Mouse (Mus musculus): ENCODE measurements around the gene Slc44a5. TPM values are rescaled to one million over a fixed set of nuclear protein-coding genes. Genes with fewer than 3 reads are reported as not detected.

Gene Slc44a5
- polyA plus RNA-seq, 1 experiment, result not detected

DNA sequence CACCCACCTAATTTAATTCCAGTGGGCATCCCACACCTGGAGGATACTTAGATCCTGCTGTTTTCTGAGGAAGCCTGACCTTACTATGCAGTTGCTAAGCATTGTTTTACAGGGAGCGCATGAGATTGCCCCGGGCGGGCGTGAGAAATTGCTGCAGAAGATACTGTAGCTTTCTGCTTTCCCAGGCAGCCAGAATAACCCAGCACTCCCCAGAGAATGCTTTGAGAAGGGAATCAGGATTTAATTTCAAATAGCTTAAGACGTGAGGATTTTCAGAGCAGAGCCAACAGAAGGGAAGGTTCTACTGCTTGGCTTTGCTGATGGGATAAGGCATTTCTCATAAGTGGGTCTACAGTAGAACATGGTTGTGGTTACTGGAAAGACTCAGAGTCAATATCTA is 142.8 kb downstream of the Slc44a5 start:
- 92% methylated on average over 5 of the region's 5 CpGs for WGBS
- DNase-seq, result no peak
- TF ChIP-seq POLR2A (IDR thresholded peaks at IDR 0.05; ENCODE audit: borderline replicate concordance, extremely low read depth, low read depth, low read length), result no peak
- TF ChIP-seq CTCF (IDR thresholded peaks at IDR 0.05; ENCODE audit: insufficient read depth, low read length), result no peak
- no peaks in the 10 kb centered on the region for H3K4me1 ChIP-seq (ENCODE audit: control insufficient read depth, insufficient read depth, low read length)
- H3K4me3 ChIP-seq (replicated peaks; ENCODE audit: extremely low read depth, low read depth, low read length), result no peak overlapping the region

DNA sequence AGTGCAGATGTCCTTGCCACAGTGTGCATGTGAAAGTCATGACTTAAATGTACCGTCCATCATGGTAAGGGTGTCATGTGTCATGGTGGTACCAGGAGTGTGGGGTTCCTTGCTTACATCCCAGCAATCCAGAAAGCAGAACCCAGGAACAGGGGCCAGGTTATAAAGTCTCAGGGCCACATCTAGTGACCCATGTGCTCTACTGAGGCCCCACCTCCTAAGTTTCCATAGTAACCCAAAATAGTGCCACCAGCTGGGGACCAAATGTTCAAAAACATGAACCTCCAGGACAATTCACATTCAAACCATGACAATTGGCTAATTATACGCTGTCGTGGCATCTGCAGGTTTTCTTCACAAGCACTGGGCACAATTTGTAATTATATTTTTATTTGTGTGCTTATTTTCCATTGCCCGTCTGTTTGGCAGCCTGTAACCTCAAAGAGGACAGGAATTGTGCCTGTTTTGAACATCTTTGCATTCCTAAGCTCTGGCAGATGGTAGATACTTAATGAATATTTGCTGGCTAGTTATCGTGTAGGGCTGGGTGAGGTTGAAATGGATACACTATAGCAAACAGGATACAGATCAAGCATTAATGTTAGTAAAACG is 145.9 kb downstream of the Slc44a5 start:
- Histone ChIP-seq H3K4me3 (replicated peaks; ENCODE audit: extremely low read depth, low read depth, low read length) (no peak overlapping the region), H3K4me1 (ENCODE audit: control insufficient read depth, insufficient read depth, low read length) (no peaks in the 10 kb centered on the region)
- DNase-seq, result no peak
- no peak for TF ChIP-seq POLR2A (IDR thresholded peaks at IDR 0.05; ENCODE audit: borderline replicate concordance, extremely low read depth, low read depth, low read length)
- no peak for TF ChIP-seq CTCF (IDR thresholded peaks at IDR 0.05; ENCODE audit: insufficient read depth, low read length)
- WGBS, result 72% methylated on average over 6 of the region's 6 CpGs

DNA sequence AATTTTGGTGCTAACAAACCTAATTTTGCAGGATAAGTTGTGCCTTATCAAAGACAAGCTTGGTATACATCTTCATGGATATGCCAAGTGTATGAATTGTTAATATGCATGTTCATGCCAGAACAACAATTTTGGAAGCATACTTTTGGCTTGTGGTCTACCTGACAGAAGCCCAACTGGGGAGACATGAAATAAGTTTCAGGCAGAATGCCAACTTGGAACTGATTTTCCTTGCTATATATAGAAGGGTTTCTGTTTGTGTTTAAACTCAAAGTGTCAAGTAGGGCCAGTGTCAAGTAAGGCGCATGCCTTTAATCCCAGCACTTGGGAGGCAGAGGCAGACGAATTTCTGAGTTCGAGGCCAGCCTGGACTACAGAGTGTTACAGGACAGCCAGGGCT is 149.3 kb downstream of the Slc44a5 start:
- TF ChIP-seq POLR2A (IDR thresholded peaks at IDR 0.05; ENCODE audit: borderline replicate concordance, extremely low read depth, low read depth, low read length), result no peak
- H3K4me1 ChIP-seq (ENCODE audit: control insufficient read depth, insufficient read depth, low read length), result no peaks in the 10 kb centered on the region
- H3K4me3 ChIP-seq (replicated peaks; ENCODE audit: extremely low read depth, low read depth, low read length), result no peak overlapping the region
- no peak for DNase-seq
- WGBS, result 69% methylated on average over 3 of the region's 3 CpGs

DNA sequence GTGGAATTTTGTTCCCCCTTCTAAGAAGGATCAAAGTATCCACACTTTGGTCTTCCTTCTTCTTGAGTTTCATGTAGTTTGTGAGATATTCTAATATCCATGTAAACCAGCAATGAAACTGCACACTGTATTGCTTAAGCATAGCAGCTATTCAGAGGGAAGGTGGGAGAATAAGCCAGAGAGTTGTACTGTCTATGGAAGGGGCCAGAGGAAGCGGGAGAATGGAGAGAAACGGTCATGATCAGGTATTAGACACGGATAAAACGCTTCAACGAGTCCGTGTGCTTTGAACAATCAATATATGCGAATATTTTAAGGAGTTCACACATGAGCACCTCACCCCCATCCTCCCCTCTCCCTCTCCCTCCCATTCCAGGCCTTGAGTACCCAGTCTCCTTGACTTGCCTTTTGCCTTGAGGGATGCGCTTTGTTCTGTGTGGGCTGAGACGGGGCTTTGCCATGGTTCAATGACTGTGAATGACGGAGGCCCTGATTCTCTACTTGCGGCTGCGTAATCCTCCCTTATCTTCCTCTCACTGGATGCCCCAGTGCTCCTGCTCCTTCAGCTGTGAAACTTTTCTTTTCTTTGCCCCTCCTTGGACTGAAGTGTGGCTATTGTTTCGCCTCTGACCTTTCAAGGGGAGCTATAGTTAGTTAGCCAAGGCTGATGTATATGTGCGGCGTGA is 151.8 kb downstream of the Slc44a5 start:
- no peaks in the 10 kb centered on the region for H3K4me1 ChIP-seq (ENCODE audit: control insufficient read depth, insufficient read depth, low read length)
- DNase-seq, result no peak
- 82% methylated on average over 15 of the region's 15 CpGs for WGBS
- TF ChIP-seq CTCF (IDR thresholded peaks at IDR 0.05; ENCODE audit: insufficient read depth, low read length), result no peak
- no peak for TF ChIP-seq POLR2A (IDR thresholded peaks at IDR 0.05; ENCODE audit: borderline replicate concordance, extremely low read depth, low read depth, low read length)
- no peak overlapping the region for H3K4me3 ChIP-seq (replicated peaks; ENCODE audit: extremely low read depth, low read depth, low read length)

DNA sequence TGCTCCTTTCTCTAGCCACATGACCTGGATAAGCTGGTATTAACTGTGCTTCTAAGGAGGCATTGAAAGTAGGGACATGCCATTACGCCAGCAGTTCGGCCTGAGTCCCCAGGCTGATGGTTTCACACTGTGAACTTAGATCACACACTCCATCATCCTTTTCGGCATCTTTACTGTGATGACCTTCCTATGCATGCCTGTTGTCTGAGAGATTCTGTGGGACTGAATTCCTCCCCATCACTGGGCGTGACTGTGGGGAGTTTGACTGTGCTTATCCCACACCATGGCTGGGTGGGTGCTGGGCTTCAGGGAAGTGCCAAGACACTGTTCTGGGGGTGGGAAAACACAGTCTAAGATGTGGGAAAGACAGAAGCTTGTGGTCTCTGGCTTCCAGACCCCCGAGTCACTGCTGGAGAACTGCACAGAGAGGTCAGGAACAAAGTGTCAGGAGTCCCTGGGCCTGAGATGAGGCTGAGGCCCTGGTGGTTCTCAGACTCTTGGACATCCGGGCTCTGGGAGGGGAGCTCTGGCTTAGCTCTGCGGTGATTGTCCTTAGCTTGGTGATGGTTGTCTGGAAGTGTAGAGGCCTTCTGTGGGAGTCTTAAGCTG is 152.6 kb downstream of the Slc44a5 start:
- Histone ChIP-seq H3K4me1 (ENCODE audit: control insufficient read depth, insufficient read depth, low read length) (no peaks in the 10 kb centered on the region), H3K4me3 (replicated peaks; ENCODE audit: extremely low read depth, low read depth, low read length) (no peak overlapping the region)
- no peak for TF ChIP-seq CTCF (IDR thresholded peaks at IDR 0.05; ENCODE audit: insufficient read depth, low read length)
- TF ChIP-seq POLR2A (IDR thresholded peaks at IDR 0.05; ENCODE audit: borderline replicate concordance, extremely low read depth, low read depth, low read length), result no peak
- DNase-seq, result no peak
- 80% methylated on average over 7 of the region's 7 CpGs for WGBS

DNA sequence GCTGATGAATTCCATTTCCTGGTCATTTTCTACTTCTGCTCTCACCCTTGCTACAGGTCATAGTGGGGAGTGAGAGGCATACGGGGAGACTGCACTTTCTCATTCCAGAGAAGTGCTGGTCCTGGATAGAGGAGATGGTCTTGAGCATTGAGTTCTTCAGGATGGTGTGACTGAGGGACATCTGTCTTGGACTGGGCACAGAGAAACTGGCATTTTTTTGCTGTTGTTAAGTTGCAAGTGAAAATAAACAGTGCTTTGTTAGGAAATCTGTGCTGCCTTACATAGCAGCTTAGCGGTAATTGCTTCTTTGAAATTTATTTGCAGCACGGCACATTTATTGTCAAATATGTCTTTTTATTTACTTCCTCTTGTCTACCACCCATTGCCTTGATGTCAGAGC is 154.0 kb downstream of the Slc44a5 start:
- 79% methylated on average over 3 of the region's 3 CpGs for WGBS
- DNase-seq, result no peak
- no peak for TF ChIP-seq POLR2A (IDR thresholded peaks at IDR 0.05; ENCODE audit: borderline replicate concordance, extremely low read depth, low read depth, low read length)
- TF ChIP-seq CTCF (IDR thresholded peaks at IDR 0.05; ENCODE audit: insufficient read depth, low read length), result no peak
- Histone ChIP-seq H3K4me3 (replicated peaks; ENCODE audit: extremely low read depth, low read depth, low read length) (no peak overlapping the region), H3K4me1 (ENCODE audit: control insufficient read depth, insufficient read depth, low read length) (no peaks in the 10 kb centered on the region)

DNA sequence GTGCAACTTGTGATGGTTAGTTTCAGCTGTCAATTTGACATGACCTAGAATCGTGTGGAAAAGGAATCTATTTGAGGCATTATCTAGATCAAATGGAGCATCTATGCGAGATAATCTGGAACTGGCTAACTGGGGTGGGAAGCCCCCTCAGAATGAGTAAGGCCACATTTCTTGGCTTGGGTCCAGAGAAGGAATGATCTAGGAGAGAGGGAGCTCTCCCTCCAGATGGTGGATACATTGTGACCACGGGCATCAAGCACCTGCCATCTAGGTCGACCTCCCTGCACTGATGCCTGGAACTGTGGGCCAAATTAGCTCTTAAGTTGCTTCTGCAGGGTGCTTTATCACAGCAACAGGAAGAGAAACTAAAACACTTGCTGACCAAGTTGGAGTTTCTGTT is 155.8 kb downstream of the Slc44a5 start:
- no peak overlapping the region for H3K4me3 ChIP-seq (replicated peaks; ENCODE audit: extremely low read depth, low read depth, low read length)
- no peaks in the 10 kb centered on the region for H3K4me1 ChIP-seq (ENCODE audit: control insufficient read depth, insufficient read depth, low read length)
- DNase-seq, result no peak
- TF ChIP-seq POLR2A (IDR thresholded peaks at IDR 0.05; ENCODE audit: borderline replicate concordance, extremely low read depth, low read depth, low read length), result no peak
- no peak for TF ChIP-seq CTCF (IDR thresholded peaks at IDR 0.05; ENCODE audit: insufficient read depth, low read length)
- 52% methylated on average over 4 of the region's 4 CpGs for WGBS

DNA sequence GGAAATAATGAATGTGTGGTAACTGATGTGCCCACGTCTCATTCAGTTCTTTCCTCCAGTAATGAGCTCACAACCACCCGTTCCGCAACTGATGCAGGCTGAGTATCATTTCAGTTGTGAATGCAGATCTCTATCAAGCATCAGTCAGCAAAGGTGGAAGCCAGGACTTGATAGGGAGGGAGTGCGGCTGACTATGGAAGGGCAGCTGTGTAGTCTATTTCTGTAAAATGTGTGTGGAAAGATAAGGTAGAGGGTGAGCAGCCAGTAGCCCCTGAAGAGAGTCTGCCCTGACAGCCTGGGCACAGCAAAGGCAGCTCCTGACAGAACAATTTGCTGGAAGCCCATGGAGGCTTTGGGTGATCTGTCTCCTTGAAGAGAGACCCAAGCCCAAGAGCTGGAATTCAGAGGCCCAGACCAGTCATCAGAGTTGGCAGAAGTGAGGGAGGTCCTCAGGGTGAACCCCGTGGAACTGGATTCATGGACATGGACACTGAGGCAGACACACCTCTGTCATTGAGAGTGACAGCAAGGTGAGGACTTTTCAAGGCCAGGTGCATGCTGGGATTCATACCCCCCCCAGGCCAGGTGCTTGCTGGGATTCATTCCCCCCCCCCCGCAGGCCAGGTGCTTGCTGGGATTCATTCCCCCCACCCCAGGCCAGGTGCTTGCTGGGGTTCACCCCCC is 157.3 kb downstream of the Slc44a5 start:
- TF ChIP-seq POLR2A (IDR thresholded peaks at IDR 0.05; ENCODE audit: borderline replicate concordance, extremely low read depth, low read depth, low read length) (no peak), CTCF (IDR thresholded peaks at IDR 0.05; ENCODE audit: insufficient read depth, low read length) (no peak)
- WGBS, result 77% methylated on average over 6 of the region's 6 CpGs

DNA sequence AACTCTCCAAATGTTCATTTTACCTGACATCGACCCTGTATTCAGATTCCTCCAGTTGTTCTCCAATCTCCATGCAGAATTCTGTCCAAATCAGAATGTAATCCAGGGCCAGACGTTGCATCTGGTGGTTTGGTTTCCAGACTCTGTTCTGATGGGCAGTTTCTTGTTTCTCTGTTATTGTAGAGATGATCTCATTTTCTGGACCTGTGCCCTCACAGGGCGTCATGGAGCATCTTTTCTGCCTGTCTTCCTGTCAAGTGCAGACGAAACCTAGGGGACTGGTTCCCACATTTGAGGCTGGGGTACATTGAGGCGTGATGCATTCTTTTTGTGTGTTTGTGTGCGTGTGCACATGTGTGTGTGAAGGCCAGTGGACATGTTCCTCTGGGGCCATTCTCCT is 160.8 kb downstream of the Slc44a5 start:
- no peak overlapping the region for H3K4me3 ChIP-seq (replicated peaks; ENCODE audit: extremely low read depth, low read depth, low read length)
- no peak for TF ChIP-seq POLR2A (IDR thresholded peaks at IDR 0.05; ENCODE audit: borderline replicate concordance, extremely low read depth, low read depth, low read length)
- no peak for TF ChIP-seq CTCF (IDR thresholded peaks at IDR 0.05; ENCODE audit: insufficient read depth, low read length)
- no peaks in the 10 kb centered on the region for H3K4me1 ChIP-seq (ENCODE audit: control insufficient read depth, insufficient read depth, low read length)
- WGBS, result 61% methylated on average over 6 of the region's 6 CpGs
- no peak for DNase-seq

More for the DNA sequence above, 157.3 kb downstream of the Slc44a5 start:
- Histone ChIP-seq H3K4me1 (ENCODE audit: control insufficient read depth, insufficient read depth, low read length) (no peaks in the 10 kb centered on the region), H3K4me3 (replicated peaks; ENCODE audit: extremely low read depth, low read depth, low read length) (no peak overlapping the region)
- DNase-seq, result no peak
